23 mouse cellular contexts compared by ENCODE assay signal in the genomic region with DNA sequence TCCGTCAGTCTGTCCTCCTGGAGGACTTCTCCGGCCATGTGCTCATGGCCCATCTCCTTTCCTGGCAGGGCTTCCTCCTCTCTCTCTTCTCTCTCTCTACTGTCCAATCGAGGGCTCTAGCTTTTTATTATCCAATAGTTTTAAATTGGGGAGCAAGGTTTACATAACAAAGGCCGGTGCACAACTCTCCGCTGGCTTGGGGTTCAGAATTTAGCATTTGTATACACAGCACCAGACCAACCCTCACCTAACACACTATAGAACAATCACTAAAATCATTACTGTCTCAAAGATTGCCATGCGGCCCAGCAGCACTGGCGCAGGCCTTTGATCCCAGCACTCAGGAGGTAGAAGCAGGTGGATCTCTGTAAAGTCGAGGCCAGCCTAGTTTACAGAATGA.
"Had no signal": no experiment of that assay in that cellular context is flagged by ENCODE, and none has a peak within 500 bp of the region (broad histone marks: within the 10 kb centered on the region; RNA-seq: fewer than 3 reads in every experiment).

No protein-coding gene starts in this region.

- H3K27ac ChIP-seq: heart, adult 2 months; heart, embryonic 13.5 days; heart, embryonic 15.5 days; hindbrain, embryonic 10.5 days; hindbrain, embryonic 12.5 days; hindbrain, embryonic 14.5 days; intestine, embryonic 15.5 days; layer of hippocampus, adult 2 months; limb, embryonic 13.5 days; limb, embryonic 15.5 days; liver, embryonic 12.5 days; liver, embryonic 14.5 days had no signal

- H3K4me1 ChIP-seq: hindbrain, embryonic 12.5 days; intestine, embryonic 15.5 days; limb, embryonic 13.5 days; liver, embryonic 12.5 days had no signal

- H3K27me3 ChIP-seq: heart, embryonic 13.5 days; heart, embryonic 15.5 days; hindbrain, embryonic 12.5 days; intestine, embryonic 15.5 days; limb, embryonic 13.5 days; limb, embryonic 15.5 days; liver, embryonic 12.5 days had no signal

- DNase-seq: gastrocnemius, postnatal 14 days; gastrocnemius, postnatal 36 days; heart, adult 11 months; heart, adult 2 months; heart, postnatal 4 days; kidney, adult 18-20 months; kidney, adult 8-10 months; kidney, postnatal 10 days; kidney, postnatal 25 days; kidney, postnatal 4 days; layer of hippocampus, postnatal 36 days; left cerebral cortex, postnatal 4 days had no signal

- H3K4me3 ChIP-seq: heart, adult 2 months; heart, embryonic 13.5 days; heart, embryonic 15.5 days; hindbrain, embryonic 10.5 days; hindbrain, embryonic 12.5 days; intestine, embryonic 15.5 days; layer of hippocampus, adult 2 months; limb, embryonic 13.5 days; limb, embryonic 15.5 days; liver, embryonic 12.5 days had no signal

- H3K9me3 ChIP-seq: heart, embryonic 13.5 days; heart, embryonic 15.5 days; hindbrain, embryonic 10.5 days; hindbrain, embryonic 12.5 days; intestine, embryonic 15.5 days; limb, embryonic 13.5 days; limb, embryonic 15.5 days; liver, embryonic 12.5 days had no signal

- H3K9ac ChIP-seq: heart, embryonic 13.5 days; heart, embryonic 15.5 days; hindbrain, embryonic 12.5 days; hindbrain, embryonic 14.5 days; intestine, embryonic 15.5 days; limb, embryonic 13.5 days; limb, embryonic 15.5 days; liver, embryonic 12.5 days; liver, embryonic 14.5 days had no signal

- H3K36me3 ChIP-seq: heart, embryonic 13.5 days; heart, embryonic 15.5 days; hindbrain, embryonic 10.5 days; hindbrain, embryonic 12.5 days; intestine, embryonic 15.5 days; limb, embryonic 13.5 days; limb, embryonic 15.5 days; liver, embryonic 12.5 days had no signal
